Mouse (Mus musculus) testis, adult 2 months (tissue): Measurements from ENCODE around the gene Prkce.

Source experiments
- CTCF ChIP-seq: fragments of 200-500 bp; IDR thresholded peaks from 2 replicates; pipeline ENCODE4 v1.5.1; 2012; ENCODE audit warnings: low read depth, mild to moderate bottlenecking, inconsistent platforms, low read length, moderate library complexity; ENCODE audit not compliant: control insufficient read depth, insufficient read depth, insufficient replicate concordance
- POLR2A ChIP-seq: fragments of 200-500 bp; IDR thresholded peaks from 2 replicates; pipeline ENCODE4 v1.6.1; 2012; ENCODE audit warnings: low read depth, mild to moderate bottlenecking, inconsistent platforms, low read length, moderate library complexity; ENCODE audit not compliant: control insufficient read depth

DNA sequence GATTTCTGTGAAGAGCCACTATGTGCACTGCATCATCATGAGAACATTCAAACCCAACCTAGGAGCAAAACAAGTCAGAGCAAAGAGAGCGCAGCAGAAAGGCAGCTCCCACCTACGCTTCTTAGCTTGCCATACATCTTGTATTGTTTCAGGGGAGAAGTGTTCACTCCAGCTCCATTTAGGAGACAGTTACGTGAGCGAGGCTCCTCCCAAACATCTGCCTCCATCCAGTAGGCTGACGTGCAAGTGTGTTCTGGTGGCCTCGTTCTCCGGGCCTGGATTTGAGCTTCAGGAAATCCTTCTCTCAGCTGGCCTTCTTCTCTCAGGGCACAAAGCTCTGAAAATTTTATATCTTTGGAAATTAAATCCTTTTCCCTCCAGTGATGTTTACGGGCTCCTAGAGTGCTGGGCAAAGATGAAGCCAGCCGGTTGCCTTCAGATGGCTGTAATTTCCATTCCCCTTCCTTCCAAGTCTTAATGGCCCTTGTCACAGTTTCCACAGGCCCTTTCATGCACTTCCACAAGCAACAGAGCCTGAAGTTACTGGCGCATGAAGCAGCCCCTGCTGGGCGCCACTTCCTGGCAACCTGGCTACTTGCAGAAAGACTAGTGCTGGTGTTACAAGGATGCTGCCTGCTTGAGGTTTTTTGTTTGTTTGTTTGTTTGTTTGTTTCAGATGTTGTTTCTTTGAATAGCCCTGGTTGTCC, 237.4 kb downstream of the Prkce start:
- TF ChIP-seq CTCF (no peak), POLR2A (no peak)
